Mouse (Mus musculus): ENCODE results near the gene Ablim1.

Ablim1 gene

GRCm38 (mm10) chr19:57188553-57188952 is 126.2 kb downstream of the Ablim1 start:
- DNase-seq (ENCODE audit: low read depth, low spot score) = no peak

GRCm38 (mm10) chr19:57185021-57185420 is 129.7 kb downstream of the Ablim1 start:
- no peak for DNase-seq (ENCODE audit: low read depth, low spot score)

- DNase-seq (ENCODE audit: low read depth, low spot score) = no peak
Measured at GRCm38 (mm10) chr19:57182938-57183720, 131.6 kb downstream of the Ablim1 start.

GRCm38 (mm10) chr19:57181852-57182528 is 132.7 kb downstream of the Ablim1 start:
- DNase-seq (ENCODE audit: low read depth, low spot score) = no peak

- no peak for DNase-seq (ENCODE audit: low read depth, low spot score)
Measured at GRCm38 (mm10) chr19:57181317-57181716, 133.4 kb downstream of the Ablim1 start.

- no peak for DNase-seq (ENCODE audit: low read depth, low spot score)
Measured at GRCm38 (mm10) chr19:57180908-57181307, 133.8 kb downstream of the Ablim1 start.

GRCm38 (mm10) chr19:57180333-57180732 is 134.4 kb downstream of the Ablim1 start:
- no peak for DNase-seq (ENCODE audit: low read depth, low spot score)

- DNase-seq (ENCODE audit: low read depth, low spot score) = no peak
Measured at GRCm38 (mm10) chr19:57179269-57179668, 135.4 kb downstream of the Ablim1 start.

- no peak for DNase-seq (ENCODE audit: low read depth, low spot score)
Measured at GRCm38 (mm10) chr19:57177334-57177733, 137.4 kb downstream of the Ablim1 start.

GRCm38 (mm10) chr19:57175077-57175476 is 139.6 kb downstream of the Ablim1 start:
- no peak for DNase-seq (ENCODE audit: low read depth, low spot score)

GRCm38 (mm10) chr19:57174541-57174940 is 140.2 kb downstream of the Ablim1 start:
- no peak for DNase-seq (ENCODE audit: low read depth, low spot score)

GRCm38 (mm10) chr19:57174045-57174444 is 140.7 kb downstream of the Ablim1 start:
- DNase-seq (ENCODE audit: low read depth, low spot score) = no peak

GRCm38 (mm10) chr19:57172321-57172720 is 142.4 kb downstream of the Ablim1 start:
- DNase-seq (ENCODE audit: low read depth, low spot score) = no peak

GRCm38 (mm10) chr19:57170880-57171279 is 143.8 kb downstream of the Ablim1 start:
- no peak for DNase-seq (ENCODE audit: low read depth, low spot score)

GRCm38 (mm10) chr19:57169485-57169884 is 145.2 kb downstream of the Ablim1 start:
- no peak for DNase-seq (ENCODE audit: low read depth, low spot score)

- DNase-seq (ENCODE audit: low read depth, low spot score) = no peak
Measured at GRCm38 (mm10) chr19:57167721-57168120, 147.0 kb downstream of the Ablim1 start.

GRCm38 (mm10) chr19:57164882-57165281 is 149.8 kb downstream of the Ablim1 start:
- no peak for DNase-seq (ENCODE audit: low read depth, low spot score)

- no peak for DNase-seq (ENCODE audit: low read depth, low spot score)
Measured at GRCm38 (mm10) chr19:57163315-57163714, 151.4 kb downstream of the Ablim1 start.

- no peak for DNase-seq (ENCODE audit: low read depth, low spot score)
Measured at GRCm38 (mm10) chr19:57161978-57162727, 152.6 kb downstream of the Ablim1 start.

- peak; percentile 32 for DNase-seq (ENCODE audit: low read depth, low spot score)
Measured at GRCm38 (mm10) chr19:57161010-57161660, 153.6 kb downstream of the Ablim1 start.

- no peak for DNase-seq (ENCODE audit: low read depth, low spot score)
Measured at GRCm38 (mm10) chr19:57157731-57158343, 156.9 kb downstream of the Ablim1 start.
